Mouse (Mus musculus) neural tube, embryonic 15.5 days (tissue): ENCODE measurements at regions not wholly inside any gene's neighbourhood (a gene's known extent, or its start where the extent isn't known, plus 50 kb on each side); places are given as distances from the start of the nearest gene placed in this dataset.
"Not testable (repeated sequence)": the region's sequence is repeated elsewhere in the genome, so short reads cannot be mapped to it uniquely, and the experiment has no call there.

Source experiments
- ATAC-seq: fragments of 200-750 bp; cut with Nextera tagmentation; 2 replicates; pipeline ENCODE4 v1.8.0; 2017; ENCODE audit warnings: mild to moderate bottlenecking, moderate TSS enrichment, moderate library complexity; ENCODE audit not compliant: low FRiP score
- H3K27ac ChIP-seq: fragments of 300-500 bp; sonication (generic); replicated peaks from 2 replicates; pipeline ENCODE4 v1.5.1; 2015; ENCODE audit warnings: mild to moderate bottlenecking, inconsistent platforms
- H3K27me3 ChIP-seq: fragments of 300-500 bp; sonication (generic); replicated peaks from 2 replicates; pipeline ENCODE4 v1.6.1; 2015; ENCODE audit warnings: inconsistent platforms
- H3K36me3 ChIP-seq: fragments of 300-500 bp; sonication (generic); 2 replicates; pipeline ENCODE4 v1.6.1; 2015; ENCODE audit warnings: inconsistent platforms
- H3K4me1 ChIP-seq: fragments of 300-500 bp; sonication (generic); 2 replicates; pipeline ENCODE4 v1.6.1; 2015; ENCODE audit warnings: inconsistent platforms
- H3K4me2 ChIP-seq: fragments of 300-500 bp; sonication (generic); 2 replicates; pipeline ENCODE4 v1.6.1; 2015; ENCODE audit warnings: inconsistent platforms, mild to moderate bottlenecking, moderate library complexity
- H3K4me3 ChIP-seq: fragments of 300-500 bp; sonication (generic); replicated peaks from 2 replicates; pipeline ENCODE4 v1.5.1; 2015; ENCODE audit warnings: mild to moderate bottlenecking, inconsistent platforms
- H3K9ac ChIP-seq: fragments of 300-500 bp; sonication (generic); replicated peaks from 2 replicates; pipeline ENCODE4 v1.6.1; 2015; ENCODE audit warnings: mild to moderate bottlenecking, inconsistent platforms
- H3K9me3 ChIP-seq: fragments of 300-500 bp; sonication (generic); replicated peaks from 2 replicates; pipeline ENCODE4 v1.6.1; 2016; ENCODE audit warnings: inconsistent platforms
- WGBS: fragments of 180-500 bp; shearing (Covaris S2); methylation state at CpG from one replicate; pipeline ENCODE4 v1.1.7; 2015; ENCODE audit warnings: mixed read lengths; 5-methylcytosine and 5-hydroxymethylcytosine counted together

DNA sequence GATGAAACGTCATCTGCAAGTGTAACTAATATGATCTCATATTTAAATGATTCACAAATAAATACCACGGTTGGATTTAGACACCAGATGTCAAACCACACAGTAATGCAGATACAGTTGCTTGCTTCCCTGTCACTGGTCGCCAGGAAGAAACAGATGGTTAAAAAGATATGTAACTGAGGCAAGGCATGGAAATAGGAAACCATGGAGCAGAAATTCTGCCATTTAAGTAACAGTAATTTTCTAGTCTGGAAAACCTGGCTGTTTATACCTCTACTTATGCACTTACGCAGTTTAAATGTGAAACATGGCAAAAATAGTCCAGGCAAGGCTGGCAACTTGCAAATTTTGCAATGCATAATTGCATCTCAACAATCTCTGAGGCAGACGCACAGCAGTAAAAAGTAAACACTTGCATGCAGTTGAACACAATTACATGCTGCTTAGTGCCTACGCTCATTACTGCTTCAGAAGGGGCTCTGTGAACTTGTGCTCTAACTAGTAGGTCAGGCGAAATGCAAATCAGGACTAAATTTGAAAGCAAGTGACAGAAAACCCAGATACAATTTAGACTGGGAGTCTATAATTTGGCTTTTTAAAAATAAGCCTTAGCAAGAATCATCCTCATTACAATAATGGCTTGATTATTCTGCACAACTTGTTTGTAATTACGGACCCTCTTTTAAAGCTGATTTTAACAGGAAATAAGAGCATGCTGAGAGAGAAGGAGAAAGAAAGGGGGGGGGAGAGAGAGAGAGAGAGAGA, 102.6 kb downstream of the Naa11 start:
- WGBS = 42% methylated on average over 8 of the region's 8 CpGs
- Histone ChIP-seq H3K4me2 (no peak overlapping the region), H3K27ac (no peak overlapping the region), H3K27me3 (no peaks in the 10 kb centered on the region), H3K9ac (no peak overlapping the region), H3K36me3 (no peaks in the 10 kb centered on the region), H3K4me1 (0 out of 2 replicates have a peak, but pooled peaks cover 7% of the 10 kb centered on the region), H3K9me3 (no peaks in the 10 kb centered on the region), H3K4me3 (no peak overlapping the region)
- ATAC-seq = no peak

DNA sequence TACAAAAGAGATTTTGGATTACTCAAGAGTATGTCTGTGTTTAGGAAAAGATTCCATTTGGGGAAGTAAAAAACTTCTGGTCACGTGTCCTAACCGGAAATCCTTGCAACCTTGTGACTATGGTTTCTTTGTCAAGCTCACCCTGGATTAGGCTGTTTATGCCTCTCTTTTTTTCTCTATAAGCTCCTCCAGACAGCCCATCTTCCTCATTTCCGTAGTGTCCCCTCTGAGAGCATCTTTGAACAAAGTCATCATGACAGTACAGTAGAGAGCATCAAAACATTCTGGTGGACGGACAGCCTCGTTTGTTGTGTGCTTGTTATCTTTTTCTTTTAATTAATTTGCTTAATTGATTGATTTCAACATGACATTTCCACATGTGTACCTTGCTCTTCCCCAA, 112.7 kb downstream of the Naa11 start:
- Histone ChIP-seq H3K36me3 (no peaks in the 10 kb centered on the region), H3K9me3 (no peaks in the 10 kb centered on the region), H3K9ac (no peak overlapping the region), H3K27me3 (no peaks in the 10 kb centered on the region), H3K27ac (no peak overlapping the region), H3K4me2 (no peak overlapping the region), H3K4me1 (no peaks in the 10 kb centered on the region), H3K4me3 (no peak overlapping the region)
- 80% methylated on average over 5 of the region's 5 CpGs for WGBS
- ATAC-seq = no peak

DNA sequence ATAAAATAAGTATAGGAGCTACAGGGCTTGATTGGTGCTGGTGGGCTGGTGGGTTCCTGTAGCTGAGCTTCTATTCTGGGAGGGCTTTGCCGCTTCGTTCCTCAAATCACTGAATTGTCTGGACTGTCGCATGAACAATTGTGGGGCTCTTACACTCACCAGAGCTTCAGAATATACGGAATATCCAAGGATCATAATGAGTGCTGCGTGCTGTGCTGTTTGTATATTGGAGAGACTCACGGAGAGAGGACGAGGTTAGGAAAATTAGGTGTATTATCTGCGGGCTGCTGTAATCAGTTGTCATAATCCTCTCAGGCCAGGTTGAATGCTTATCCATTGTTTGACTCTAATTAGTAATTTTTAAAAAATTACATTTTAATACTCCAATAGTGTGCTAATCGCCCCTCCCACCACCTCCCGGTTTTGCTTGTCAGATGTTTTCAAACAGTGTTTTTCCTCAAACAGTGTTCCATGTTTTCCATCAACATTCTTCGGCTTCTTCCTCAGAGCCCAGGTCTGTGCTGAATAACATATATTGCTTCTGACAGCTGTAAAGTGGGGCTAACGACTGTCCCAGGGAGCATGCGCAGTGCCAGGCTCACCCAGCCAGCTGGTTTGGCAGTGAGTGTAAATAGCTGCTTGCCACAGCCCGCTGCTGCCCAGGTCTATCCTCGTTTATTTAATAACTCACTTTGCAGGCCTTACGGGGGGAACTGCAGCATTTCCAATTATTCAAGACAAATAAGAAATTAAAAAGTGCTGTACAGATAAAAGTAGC, 114.2 kb downstream of the Naa11 start:
- no peak for ATAC-seq
- Histone ChIP-seq H3K27ac (no peak overlapping the region), H3K9me3 (no peaks in the 10 kb centered on the region), H3K4me2 (peak overlapping the region; percentile 31), H3K4me1 (no peaks in the 10 kb centered on the region), H3K9ac (no peak overlapping the region), H3K27me3 (no peaks in the 10 kb centered on the region), H3K4me3 (no peak overlapping the region), H3K36me3 (no peaks in the 10 kb centered on the region)
- WGBS = 69% methylated on average over 16 of the region's 16 CpGs

DNA sequence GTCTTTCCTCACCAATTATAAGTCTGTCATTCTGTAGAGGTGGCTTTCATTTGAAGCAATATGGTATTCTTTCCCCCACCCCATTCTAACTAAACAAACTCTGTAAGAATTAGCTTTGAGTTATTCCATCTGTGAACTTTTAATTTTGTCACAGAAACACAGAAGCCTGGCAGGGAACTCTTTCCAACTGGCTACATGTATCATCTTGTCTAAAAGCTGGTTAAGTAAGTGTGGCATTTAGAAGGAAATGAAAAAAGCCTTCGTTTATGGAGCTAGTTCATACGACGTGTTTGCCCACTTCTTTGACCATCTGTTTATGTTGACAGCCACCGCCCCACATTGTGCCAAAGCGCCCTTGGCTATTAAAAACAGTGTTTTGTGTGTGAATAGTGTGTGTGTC, 115.5 kb downstream of the Naa11 start:
- H3K9me3 ChIP-seq = no peaks in the 10 kb centered on the region
- H3K4me3 ChIP-seq = no peak overlapping the region
- H3K4me2 ChIP-seq = no peak overlapping the region
- WGBS = 87% methylated on average over 5 of the region's 5 CpGs
- no peak overlapping the region for H3K9ac ChIP-seq
- H3K36me3 ChIP-seq = no peaks in the 10 kb centered on the region
- ATAC-seq = no peak
- H3K27ac ChIP-seq = no peak overlapping the region
- no peaks in the 10 kb centered on the region for H3K27me3 ChIP-seq
- no peaks in the 10 kb centered on the region for H3K4me1 ChIP-seq

DNA sequence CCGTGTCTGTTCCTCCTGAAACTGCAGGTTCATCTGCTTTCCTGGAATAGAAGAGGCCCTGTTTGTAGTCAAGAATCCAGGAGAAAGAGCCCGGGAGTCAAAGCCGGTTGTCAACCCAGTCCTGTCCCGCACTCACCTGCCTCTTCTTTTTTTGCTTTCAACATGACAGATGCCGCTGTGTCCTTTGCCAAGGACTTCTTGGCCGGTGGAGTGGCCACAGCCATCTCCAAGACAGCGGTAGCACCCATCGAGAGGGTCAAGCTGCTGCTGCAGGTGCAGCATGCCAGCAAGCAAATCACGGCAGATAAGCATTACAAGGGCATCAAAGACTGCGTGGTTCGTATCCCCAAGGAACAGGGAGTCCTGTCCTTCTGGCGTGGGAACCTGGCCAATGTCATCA, 127.5 kb downstream of the Naa11 start:
- H3K4me3 ChIP-seq, H3K36me3 ChIP-seq, H3K27ac ChIP-seq, H3K27me3 ChIP-seq, H3K9ac ChIP-seq, H3K4me2 ChIP-seq, H3K4me1 ChIP-seq, H3K9me3 ChIP-seq, ATAC-seq: not testable (repeated sequence)
- 95% methylated on average over 12 of the region's 12 CpGs for whole genome bisulfite sequencing

DNA sequence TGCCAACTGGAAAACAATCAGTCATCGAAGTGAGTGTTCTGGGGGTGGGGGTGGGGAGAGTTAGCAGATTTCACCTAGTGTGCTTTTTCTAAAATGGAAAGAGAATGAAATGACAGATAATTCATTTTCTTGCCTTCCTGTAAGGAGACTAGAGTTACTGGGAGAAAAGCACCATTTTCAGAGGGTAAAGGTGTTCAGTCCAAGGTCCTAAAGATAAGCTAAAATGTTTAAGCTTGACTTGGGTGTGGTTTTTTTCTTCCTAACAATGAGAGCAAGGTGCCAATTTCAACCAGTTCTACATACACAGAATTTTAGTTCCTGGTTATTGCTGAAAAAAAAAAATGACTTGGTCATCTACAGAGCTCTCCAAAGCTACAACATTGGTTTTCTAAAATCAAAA, 135.1 kb downstream of the Naa11 start:
- no peak for ATAC-seq
- H3K4me1 ChIP-seq = no peaks in the 10 kb centered on the region
- H3K4me2 ChIP-seq = no peak overlapping the region
- H3K36me3 ChIP-seq = no peaks in the 10 kb centered on the region
- no peak overlapping the region for H3K4me3 ChIP-seq
- WGBS = 77% methylated on average over 1 of the region's 1 CpGs
- H3K9ac ChIP-seq = no peak overlapping the region
- H3K9me3 ChIP-seq = no peaks in the 10 kb centered on the region
- H3K27ac ChIP-seq = no peak overlapping the region
- no peaks in the 10 kb centered on the region for H3K27me3 ChIP-seq

DNA sequence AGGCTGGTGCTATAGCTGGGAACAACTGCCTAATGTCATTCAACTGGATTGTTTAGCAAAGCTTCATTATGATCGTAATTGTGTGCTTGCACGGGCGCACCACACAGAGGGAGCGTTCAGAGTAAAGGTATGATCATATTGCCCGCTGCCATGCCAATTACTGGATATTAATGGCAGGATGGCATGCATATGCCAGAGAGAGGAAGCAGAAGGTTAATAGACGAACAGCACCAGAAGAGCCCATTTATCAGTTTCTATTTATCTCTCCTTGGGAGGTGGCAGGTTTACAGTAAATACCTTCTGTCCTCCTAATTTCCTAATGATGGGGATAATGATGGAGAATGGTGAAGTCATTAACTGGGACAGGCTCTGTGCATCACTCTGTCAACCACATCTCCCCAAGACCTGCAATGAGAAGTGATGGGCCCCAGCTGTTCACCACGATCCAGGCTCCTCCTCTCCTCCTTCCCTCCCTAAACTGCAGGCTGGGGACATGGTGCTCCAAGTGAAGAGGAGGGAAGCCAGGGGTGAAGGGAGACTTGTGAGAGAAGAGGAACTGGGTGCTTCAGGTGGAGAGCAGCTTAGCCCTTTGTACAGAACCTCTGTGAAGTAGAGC, 135.6 kb downstream of the Naa11 start:
- H3K36me3 ChIP-seq = no peaks in the 10 kb centered on the region
- no peak overlapping the region for H3K4me3 ChIP-seq
- no peak overlapping the region for H3K9ac ChIP-seq
- H3K4me1 ChIP-seq = no peaks in the 10 kb centered on the region
- peak; percentile 31; the same call in 1 of the 2 replicates for ATAC-seq
- no peaks in the 10 kb centered on the region for H3K27me3 ChIP-seq
- H3K9me3 ChIP-seq = no peaks in the 10 kb centered on the region
- no peak overlapping the region for H3K4me2 ChIP-seq
- WGBS = 25% methylated on average over 7 of the region's 7 CpGs
- no peak overlapping the region for H3K27ac ChIP-seq

DNA sequence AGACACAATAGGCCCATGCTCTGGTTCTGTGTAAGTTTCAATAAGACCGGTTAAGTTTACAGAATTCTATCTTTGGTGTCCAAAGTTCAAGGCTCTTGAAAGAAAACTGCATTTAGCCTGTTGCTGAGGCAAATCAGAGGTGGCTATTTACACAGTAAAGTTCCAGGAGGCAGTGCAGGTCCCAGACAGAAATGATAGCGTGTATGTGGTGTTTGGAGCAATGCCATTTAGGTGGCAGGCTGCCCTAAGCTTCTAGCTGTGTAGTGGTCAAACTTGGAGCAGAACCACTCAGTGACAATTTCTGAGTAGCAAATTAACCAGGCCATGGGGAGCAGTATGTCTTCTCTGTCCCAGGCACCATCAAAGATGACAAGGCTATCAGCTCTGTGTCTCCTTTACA, 125.5 kb upstream of the Paqr3 start:
- Histone ChIP-seq H3K4me1 (no peaks in the 10 kb centered on the region), H3K9ac (no peak overlapping the region), H3K27ac (no peak overlapping the region), H3K27me3 (no peaks in the 10 kb centered on the region), H3K4me2 (no peak overlapping the region), H3K36me3 (no peaks in the 10 kb centered on the region), H3K4me3 (no peak overlapping the region), H3K9me3 (no peaks in the 10 kb centered on the region)
- WGBS = 77% methylated on average over 2 of the region's 2 CpGs
- no peak for ATAC-seq

DNA sequence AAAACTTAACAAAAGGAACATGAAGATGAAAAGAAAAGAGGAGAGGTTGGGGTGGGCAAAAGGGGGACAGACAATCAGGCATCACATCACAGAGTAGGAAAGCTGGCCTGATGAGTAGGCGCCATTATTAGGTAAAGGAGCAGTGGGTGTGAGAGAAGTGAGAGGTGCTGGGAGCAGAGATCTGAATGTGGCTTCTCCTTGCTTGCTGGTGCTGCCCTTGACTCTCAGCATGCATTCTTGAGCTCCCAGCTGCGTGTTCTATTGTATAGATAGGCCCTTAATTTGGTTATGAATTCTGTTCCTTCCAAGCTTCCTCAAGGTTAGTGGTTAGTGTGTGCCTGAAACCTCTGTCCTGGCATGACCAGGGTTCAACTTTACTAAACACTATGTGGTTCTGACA, 115.0 kb upstream of the Paqr3 start:
- no peak overlapping the region for H3K9ac ChIP-seq
- no peak overlapping the region for H3K27ac ChIP-seq
- no peak for ATAC-seq
- H3K4me2 ChIP-seq = no peak overlapping the region
- no peaks in the 10 kb centered on the region; the same call in 1 of the 2 replicates for H3K4me1 ChIP-seq
- H3K9me3 ChIP-seq = no peaks in the 10 kb centered on the region
- no peak overlapping the region for H3K4me3 ChIP-seq
- no peaks in the 10 kb centered on the region for H3K36me3 ChIP-seq
- WGBS = 40% methylated on average over 2 of the region's 2 CpGs
- no peaks in the 10 kb centered on the region for H3K27me3 ChIP-seq

DNA sequence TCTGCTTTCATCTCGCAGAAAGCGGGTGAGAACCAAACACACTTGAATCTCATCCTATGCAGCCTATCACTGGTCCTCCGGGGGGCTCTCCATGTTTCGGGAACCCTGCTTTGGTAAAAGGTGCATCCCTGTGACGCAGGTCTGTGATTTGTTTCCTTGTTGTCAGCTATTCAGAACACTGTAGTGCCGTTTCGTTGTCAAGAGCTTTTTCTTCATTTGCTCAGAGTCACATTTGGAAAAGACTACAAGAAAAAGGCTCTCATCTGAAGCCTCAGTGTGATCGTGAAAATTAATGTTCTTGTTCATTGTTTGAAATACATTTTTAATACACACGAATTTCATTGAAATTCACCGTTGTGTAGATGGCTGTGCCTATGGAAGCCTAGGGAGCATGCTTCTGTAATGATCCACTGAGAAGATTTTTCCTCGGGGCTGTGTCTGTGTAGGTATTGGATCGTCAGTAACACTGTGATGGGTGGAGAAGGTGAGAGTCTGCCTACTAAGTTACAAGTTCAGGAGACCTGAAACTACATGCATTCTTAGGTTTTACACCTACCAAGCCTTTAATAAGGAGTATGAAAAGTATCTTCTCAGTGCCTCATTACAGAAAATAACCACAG, 112.0 kb upstream of the Paqr3 start:
- Histone ChIP-seq H3K9me3 (no peaks in the 10 kb centered on the region), H3K4me1 (no peaks in the 10 kb centered on the region; the same call in 1 of the 2 replicates), H3K27ac (peak overlapping the region; percentile 72), H3K27me3 (no peaks in the 10 kb centered on the region), H3K36me3 (no peaks in the 10 kb centered on the region), H3K4me2 (peak overlapping the region; percentile 56), H3K9ac (peak overlapping the region; percentile 36), H3K4me3 (peak overlapping the region; percentile 35)
- ATAC-seq = peak; percentile 81
- 24% methylated on average over 12 of the region's 12 CpGs for WGBS

DNA sequence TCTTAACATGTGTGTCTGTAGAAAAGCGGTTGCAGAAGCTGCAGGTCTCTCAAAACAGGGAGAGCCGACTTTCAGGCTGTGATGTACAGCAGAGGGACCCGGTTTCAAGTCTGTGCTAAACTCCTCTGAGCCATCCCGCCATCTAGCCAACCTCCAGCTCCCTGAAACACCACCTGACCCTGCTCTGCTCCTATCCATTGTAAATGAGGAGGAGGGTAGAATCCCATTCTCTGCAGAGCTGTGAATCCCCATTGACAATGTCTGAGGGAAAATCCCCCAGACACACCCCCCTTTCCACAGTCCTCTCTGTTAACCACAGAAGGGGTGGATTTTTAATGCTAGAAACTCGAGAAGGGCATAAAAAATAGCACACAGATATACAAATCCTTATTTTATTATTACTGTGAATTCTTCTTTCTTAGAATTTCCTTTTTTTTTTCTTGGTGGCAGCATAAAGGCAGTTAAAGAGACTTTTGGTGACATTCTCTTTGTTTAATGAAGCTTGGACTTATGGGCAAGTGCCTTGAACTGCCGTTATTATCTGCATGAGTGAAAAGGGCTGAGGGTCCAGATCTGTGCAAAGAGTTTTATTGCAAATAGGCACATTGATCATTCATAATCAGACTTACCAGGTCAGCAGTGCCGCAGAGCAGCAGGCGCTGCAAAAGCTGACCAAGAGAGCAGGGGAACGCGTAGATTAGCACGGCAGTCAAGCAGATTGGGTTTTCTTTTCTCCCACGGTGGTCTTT, 111.3 kb upstream of the Paqr3 start:
- 15% methylated on average over 12 of the region's 12 CpGs for WGBS
- H3K4me3 ChIP-seq = peak overlapping the region; percentile 35
- ATAC-seq = peak; percentile 75

More for the DNA sequence above, 111.3 kb upstream of the Paqr3 start:
- H3K27ac ChIP-seq = peak overlapping the region; percentile 72
- H3K9ac ChIP-seq = peak overlapping the region; percentile 36
- H3K4me2 ChIP-seq = peak overlapping the region; percentile 56
- no peaks in the 10 kb centered on the region for H3K36me3 ChIP-seq
- no peaks in the 10 kb centered on the region for H3K9me3 ChIP-seq
- no peaks in the 10 kb centered on the region for H3K27me3 ChIP-seq
- H3K4me1 ChIP-seq = no peaks in the 10 kb centered on the region; the same call in 1 of the 2 replicates
